In the genomic region with DNA sequence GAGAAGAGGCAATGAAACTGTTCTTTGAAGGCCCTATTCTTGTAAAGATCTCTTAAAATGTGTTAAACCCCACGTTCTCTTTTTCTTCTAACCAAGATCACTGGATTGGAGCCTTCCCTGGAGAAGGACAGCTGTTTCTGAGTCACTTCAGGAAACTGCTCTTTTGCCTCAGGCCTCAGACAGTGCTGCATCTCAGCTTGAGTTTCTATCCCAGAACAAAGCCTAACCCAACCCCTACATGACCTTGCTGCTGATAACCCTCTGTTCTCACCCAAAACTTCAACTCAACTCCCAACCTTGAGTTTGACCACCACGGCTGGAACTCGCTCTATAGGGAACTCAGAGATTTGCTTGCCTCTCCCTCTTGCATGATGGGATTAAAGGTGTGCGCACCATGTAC, we compare ENCODE assay signal across 29 mouse cellular contexts. TPM values are rescaled to one million over a fixed set of nuclear protein-coding genes. Genes with fewer than 3 reads are reported as not detected.
DNase-seq lines count a peak whose midpoint lies in the region.
"Had no signal": no experiment of that assay in that cellular context is flagged by ENCODE, and none has a peak within 500 bp of the region (broad histone marks: within the 10 kb centered on the region; RNA-seq: fewer than 3 reads in every experiment).

No protein-coding gene starts in this region.

- no peak overlapping the region for H3K4me3 ChIP-seq in macrophage (ENCODE audit: inconsistent target)
- H3K4me3 ChIP-seq: embryonic facial prominence, embryonic 10.5 days; embryonic facial prominence, embryonic 13.5 days; forebrain, embryonic 10.5 days; forebrain, embryonic 15.5 days; heart, embryonic 12.5 days; heart, embryonic 15.5 days; hindbrain, embryonic 10.5 days had no signal

- WGBS in macrophage (ENCODE audit: missing documents): 80% methylated on average over 4 of the region's 4 CpGs

- no peaks in the 10 kb centered on the region for H3K79me2 ChIP-seq in macrophage (ENCODE audit: inconsistent target)

- 0 out of 2 replicates have a peak overlapping the region, but pooled peaks have one; percentile 18 for H3K27ac ChIP-seq in macrophage
- H3K27ac ChIP-seq: embryonic facial prominence, embryonic 10.5 days; embryonic facial prominence, embryonic 13.5 days; forebrain, embryonic 10.5 days; forebrain, embryonic 15.5 days; heart, embryonic 15.5 days; hindbrain, embryonic 10.5 days; hindbrain, embryonic 14.5 days; hindbrain, postnatal 0 days had no signal

- DNase-seq in 3T3-L1 (ENCODE audit: low read depth, low spot score) (peak; percentile 69), 416B (ENCODE audit: low read depth) (peak; percentile 64), ZHBTc4 (ENCODE audit: low read depth, low spot score) (peak; percentile 47)
- no peak for DNase-seq in right cerebral cortex, postnatal 4 days
- no peak for DNase-seq in urinary bladder, adult 18-20 months (ENCODE audit: low spot score in 2 of 2)
- no peak for DNase-seq in thymus, postnatal 25 days
- no peak for DNase-seq in heart, adult 11 months
- DNase-seq: adrenal gland, postnatal 14 days; B cell, adult 2 months; cerebellum, adult 11-12 months; cerebellum, adult 8-10 months; cerebellum, postnatal 10 days; cerebellum, postnatal 36 days; embryo, embryonic 11 days; gastrocnemius, postnatal 36 days; heart, postnatal 10 days; heart, postnatal 36 days had no signal

- H3K36me3 ChIP-seq in macrophage (ENCODE audit: inconsistent target): no peaks in the 10 kb centered on the region
- H3K36me3 ChIP-seq: embryonic facial prominence, embryonic 10.5 days; embryonic facial prominence, embryonic 13.5 days; forebrain, embryonic 10.5 days; forebrain, embryonic 15.5 days; heart, embryonic 12.5 days; heart, embryonic 15.5 days; hindbrain, embryonic 10.5 days had no signal

RNA-seq across cellular contexts. Expression of gene Camk2g, which starts 15.5 kb away (rescaled TPM):
- total RNA-seq in macrophage (2018; cell fraction: chromatin; rRNA removed): 100 to 1,000 TPM in 3 of 26 experiments, 10 to 100 TPM in 23; 14.3 to 109 (median 64.6) TPM
- total RNA-seq in macrophage (2018; cell fraction: cytosol; rRNA removed): 10 to 100 TPM in 19 of 26 experiments, 1 to 10 TPM in 7; 4.5 to 18.4 (median 13.5) TPM
- total RNA-seq in macrophage (2018; cell fraction: nucleus; rRNA removed): 10 to 100 TPM in 25 of 26 experiments, 1 to 10 TPM in 1; 7.4 to 72.9 (median 29.9) TPM
- polyA plus RNA-seq in macrophage (2018): 12.2 to 24.7 TPM (median 16.2 TPM) in 3 replicates

RNA-seq across cellular contexts. Expression of gene Plau, which starts 27.1 kb away (rescaled TPM):
- 100 to 1,000 TPM in 7 of 26 experiments, 10 to 100 TPM in 18, 1 to 10 TPM in 1; 9.6 to 345 (median 38.2) TPM for total RNA-seq in macrophage (2018; cell fraction: chromatin; rRNA removed)
- total RNA-seq in macrophage (2018; cell fraction: cytosol; rRNA removed): 100 to 1,000 TPM in 7 of 26 experiments, 10 to 100 TPM in 19; 41.3 to 309 (median 83.1) TPM
- total RNA-seq in macrophage (2018; cell fraction: nucleus; rRNA removed): 100 to 1,000 TPM in 13 of 26 experiments, 10 to 100 TPM in 13; 32.6 to 727 (median 100) TPM
- 44.2 to 693 TPM (median 52.7 TPM) in 3 replicates for polyA plus RNA-seq in macrophage (2018)
- total RNA-seq: MEL had no signal
- polyA plus RNA-seq: CD4-positive, CD25-positive, alpha-beta regulatory T cell, adult 4 months had no signal

Comparison
In these comparisons a context has a peak if more than half of its experiments do, and no peak if none do; other contexts are left out.
1. DNase-seq: peak in 3T3-L1 (single experiment), 416B (single experiment) and ZHBTc4 (single experiment); none in right cerebral cortex, postnatal 4 days (single experiment), urinary bladder, adult 18-20 months (0 of 2), thymus, postnatal 25 days (single experiment) and heart, adult 11 months (single experiment).